Mouse (Mus musculus) liver, embryonic 16.5 days (tissue): Measurements from ENCODE around the gene Abhd14a. TPM values are rescaled to one million over a fixed set of nuclear protein-coding genes. Genes with fewer than 3 reads are reported as not detected.

Source experiments
- ATAC-seq: fragments of 200-750 bp; cut with Nextera tagmentation; 2 replicates; pipeline ENCODE4 v1.8.0; 2017; ENCODE audit warnings: low read depth, mild to moderate bottlenecking, moderate number of reproducible peaks, moderate library complexity
- H3K27ac ChIP-seq: fragments of 300-500 bp; sonication (generic); 2 replicates; pipeline ENCODE4 v1.5.1; 2014; ENCODE audit warnings: mild to moderate bottlenecking, low read length
- H3K27me3 ChIP-seq: fragments of 300-500 bp; sonication (generic); 2 replicates; pipeline ENCODE4 v1.6.1; 2014; ENCODE audit warnings: low read depth, low read length, mixed read lengths; ENCODE audit not compliant: control insufficient read depth, insufficient read depth
- H3K36me3 ChIP-seq: fragments of 300-500 bp; sonication (generic); 2 replicates; pipeline ENCODE4 v1.6.1; 2014; ENCODE audit warnings: mild to moderate bottlenecking; ENCODE audit not compliant: control insufficient read depth, insufficient read depth
- H3K4me1 ChIP-seq: fragments of 300-500 bp; sonication (generic); 2 replicates; pipeline ENCODE4 v1.6.1; 2014; ENCODE audit warnings: low read depth, low read length, mixed read lengths; ENCODE audit not compliant: control insufficient read depth
- H3K4me2 ChIP-seq: fragments of 300-500 bp; sonication (generic); 2 replicates; pipeline ENCODE4 v1.6.1; 2014; ENCODE audit warnings: low read depth, low read length, mixed read lengths
- H3K4me3 ChIP-seq: fragments of 300-500 bp; sonication (generic); 2 replicates; pipeline ENCODE4 v1.5.1; 2014; ENCODE audit warnings: low read depth, mild to moderate bottlenecking, low read length
- H3K9ac ChIP-seq: fragments of 300-500 bp; sonication (generic); 2 replicates; pipeline ENCODE4 v1.6.1; 2014; ENCODE audit warnings: low read depth, low read length
- H3K9me3 ChIP-seq: fragments of 300-500 bp; sonication (generic); replicated peaks from 2 replicates; pipeline ENCODE4 v1.6.1; 2016; ENCODE audit warnings: low read length; ENCODE audit not compliant: control insufficient read depth
- WGBS: fragments of 180-500 bp; shearing (Covaris S2); extraction: QIAGEN DNeasy Blood & Tissue Kit; methylation state at CpG from one replicate; pipeline ENCODE4 v1.1.7; 2014; ENCODE audit not compliant: insufficient replicate concordance; 5-methylcytosine and 5-hydroxymethylcytosine counted together
- polyA plus RNA-seq: library from polyadenylated mRNA; unstranded; fragments of >200 nt; fragmentation: Nextera tagmentation; extraction: Ambion mirVana; gene quantifications from 2 replicates; pipeline ENCODE4 v1.2.1, GENCODE M21; 2015

The Abhd14a gene
- polyA plus RNA-seq, 1 experiment from 2014 or later, result 18.8 TPM

DNA sequence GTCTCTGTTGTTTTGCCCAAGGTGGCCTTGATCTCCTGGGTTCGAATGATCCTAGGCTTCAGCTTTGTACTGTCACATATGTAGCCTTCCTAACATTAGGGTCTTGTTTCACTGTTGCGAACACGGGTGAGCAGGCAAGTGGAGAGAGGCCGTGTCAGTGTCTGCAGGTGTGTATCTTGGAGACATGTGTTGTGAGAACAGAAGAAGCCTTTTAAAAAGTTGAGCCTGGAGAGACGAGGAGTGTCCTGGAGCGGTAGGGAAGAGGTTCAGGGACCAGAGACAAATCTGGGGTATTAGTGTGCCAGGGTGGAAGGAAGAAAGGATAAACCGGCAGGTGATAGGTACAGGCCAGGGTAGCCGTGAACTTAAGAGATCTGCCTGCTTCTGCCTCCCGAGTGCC lies 30.6 kb upstream of the Abhd14a start:
- no peaks in the 10 kb centered on the region for H3K9me3 ChIP-seq
- ATAC-seq, result no peak
- H3K36me3 ChIP-seq, result no peaks in the 10 kb centered on the region; the same call in none of the 2 replicates
- H3K27ac ChIP-seq, result no peak overlapping the region
- peaks cover 30% of the 10 kb centered on the region for H3K4me1 ChIP-seq
- H3K4me2 ChIP-seq, result peak overlapping the region; percentile 91
- H3K9ac ChIP-seq, result peak overlapping the region; percentile 46; the same call in 1 of the 2 replicates
- peak overlapping the region; percentile 67 for H3K4me3 ChIP-seq
- 57% methylated on average over 9 of the region's 9 CpGs for WGBS
- no peaks in the 10 kb centered on the region for H3K27me3 ChIP-seq

DNA sequence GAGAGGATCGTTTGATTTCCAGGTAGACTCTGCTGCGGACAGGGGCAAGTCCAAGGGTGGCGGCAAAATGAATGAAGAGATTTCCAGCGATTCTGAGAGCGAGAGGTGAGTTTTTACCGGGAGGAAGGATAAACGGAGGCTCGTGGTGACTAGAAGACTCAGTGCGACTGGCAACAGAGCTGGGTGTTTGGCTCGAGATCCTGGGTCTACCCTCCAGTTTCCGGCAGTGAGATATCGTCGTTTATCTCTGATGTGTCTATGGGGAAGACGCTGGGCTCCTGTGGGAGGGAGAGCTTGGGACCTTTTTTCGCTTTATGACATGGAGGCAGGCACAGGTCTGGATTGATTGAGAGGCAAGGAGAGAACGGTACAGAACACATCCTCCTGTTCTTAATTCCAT lies 30.2 kb upstream of the Abhd14a start:
- H3K4me3 ChIP-seq, result peak overlapping the region; percentile 67
- peak overlapping the region; percentile 46 for H3K9ac ChIP-seq
- H3K36me3 ChIP-seq, result no peaks in the 10 kb centered on the region; the same call in none of the 2 replicates
- WGBS, result under 1% methylated on average over 16 of the region's 16 CpGs
- H3K9me3 ChIP-seq, result no peaks in the 10 kb centered on the region
- no peak for ATAC-seq
- H3K27me3 ChIP-seq, result no peaks in the 10 kb centered on the region
- peaks cover 30% of the 10 kb centered on the region for H3K4me1 ChIP-seq
- no peak overlapping the region for H3K27ac ChIP-seq
- H3K4me2 ChIP-seq, result peak overlapping the region; percentile 91

DNA sequence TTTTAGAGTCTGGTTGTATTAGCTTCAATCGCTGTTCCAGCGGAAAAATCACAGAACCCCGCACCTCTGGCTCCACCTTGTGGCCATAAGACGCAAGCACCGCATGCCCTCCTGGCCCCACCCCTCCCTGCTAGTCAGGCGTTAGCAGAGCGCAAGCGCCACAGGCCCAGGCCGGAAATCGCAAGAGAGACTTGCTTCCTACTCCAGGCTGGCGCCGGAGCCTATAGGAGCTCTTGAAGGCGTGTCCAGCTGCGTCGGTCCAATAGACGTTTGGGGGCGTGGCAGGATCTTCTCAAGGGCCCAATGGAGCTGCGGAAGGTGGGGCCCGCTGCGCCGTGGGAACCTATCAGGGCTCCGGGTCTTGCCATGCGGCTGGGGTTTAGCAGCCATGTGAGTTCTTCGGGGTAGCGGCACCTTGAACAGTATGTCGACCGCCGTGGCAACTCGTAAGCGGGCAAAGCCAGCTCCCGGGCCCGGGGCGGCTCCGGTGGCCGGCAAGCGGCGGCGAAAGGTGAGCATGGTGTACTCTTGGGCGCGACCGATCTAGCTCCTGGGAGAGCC lies 29.5 kb upstream of the Abhd14a start, which contains the start of gene Parp3:
Gene Parp3 (minus strand): TSS at position 26 of the 561 bp plus-strand sequence.
- Histone ChIP-seq H3K4me1 (peaks cover 30% of the 10 kb centered on the region), H3K9ac (peak within 1 kb of the TSS; percentile 46), H3K27ac (peak within 1 kb of the TSS; percentile 7; the same call in 1 of the 2 replicates), H3K27me3 (no peaks in the 10 kb centered on the region), H3K9me3 (no peaks in the 10 kb centered on the region), H3K36me3 (no peaks in the 10 kb centered on the region; the same call in none of the 2 replicates), H3K4me3 (peak within 1 kb of the TSS; percentile 67), H3K4me2 (peak within 1 kb of the TSS; percentile 91)
- ATAC-seq, result peak; percentile 98
- WGBS, result under 1% methylated on average over 41 of the region's 41 CpGs

DNA sequence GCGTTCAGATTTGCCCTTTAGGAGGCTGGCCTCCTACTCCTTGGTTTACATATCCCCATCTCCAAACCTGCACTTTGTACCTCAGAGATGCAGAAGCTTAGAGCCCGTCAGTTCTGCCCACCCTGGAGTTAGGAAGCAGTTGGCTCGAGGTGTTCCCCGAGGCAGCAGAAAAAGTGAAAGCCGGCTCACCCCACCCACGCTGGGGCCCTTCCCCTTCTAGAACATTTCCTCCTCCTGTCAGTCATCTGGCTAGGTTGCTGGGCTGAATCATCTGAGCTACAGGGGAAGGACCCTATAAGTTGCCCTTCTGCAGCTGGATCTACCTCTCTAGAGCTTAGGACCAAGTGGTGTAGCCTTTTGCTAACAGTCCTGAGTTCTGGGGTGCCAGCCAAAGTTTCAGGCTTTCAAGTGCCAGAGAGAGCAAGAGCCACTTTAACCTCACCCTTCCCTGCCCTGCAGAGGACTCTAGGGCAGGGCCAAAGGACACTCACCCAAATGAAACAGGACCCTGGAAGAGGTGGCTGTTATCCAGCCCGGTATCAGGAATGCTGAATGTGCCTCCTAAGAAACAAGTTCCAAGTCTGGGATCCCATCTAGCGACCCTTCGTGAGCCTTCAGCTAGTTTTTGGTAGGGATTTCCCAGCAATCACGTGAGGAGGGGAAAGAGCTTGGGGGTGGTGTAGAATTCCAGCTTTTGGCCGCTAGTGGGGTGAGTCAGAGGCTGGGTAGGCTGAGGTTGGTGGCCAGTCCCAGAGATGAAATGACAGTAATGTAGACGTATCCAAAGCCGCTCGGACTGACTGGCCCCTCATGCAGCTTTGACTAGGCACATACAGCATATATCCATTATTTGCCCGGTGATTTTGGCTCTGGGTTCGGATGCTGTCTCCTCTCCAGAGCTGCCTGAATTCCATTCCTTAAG lies 28.8 kb upstream of the Abhd14a start:
- Histone ChIP-seq H3K27me3 (no peaks in the 10 kb centered on the region), H3K9me3 (no peaks in the 10 kb centered on the region), H3K4me1 (peaks cover 30% of the 10 kb centered on the region), H3K27ac (peak overlapping the region; percentile 7; the same call in 1 of the 2 replicates), H3K36me3 (no peaks in the 10 kb centered on the region; the same call in 1 of the 2 replicates), H3K4me2 (peak overlapping the region; percentile 91), H3K4me3 (peak overlapping the region; percentile 16; the same call in 1 of the 2 replicates), H3K9ac (peak overlapping the region; percentile 39)
- WGBS, result 14% methylated on average over 16 of the region's 16 CpGs
- 0 out of 2 replicates have a peak, but pooled peaks have one; percentile 0 for ATAC-seq

DNA sequence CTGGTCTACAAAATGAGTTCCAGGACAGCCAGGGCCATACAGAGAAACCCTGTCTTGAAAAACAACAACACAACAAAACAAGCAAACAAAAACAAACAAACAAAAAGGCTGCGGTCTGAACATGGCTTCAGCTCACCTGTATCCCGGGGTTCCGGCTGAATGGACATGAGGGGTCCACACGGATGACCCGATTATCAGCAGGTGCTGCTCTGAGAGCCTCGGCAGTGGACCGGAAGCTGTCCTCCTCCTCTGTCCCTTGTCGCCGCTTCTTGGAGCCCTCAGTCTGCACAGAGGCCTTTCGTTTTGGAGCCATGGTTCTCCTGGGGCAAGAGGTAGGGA lies 28.2 kb upstream of the Abhd14a start, which contains the start of gene Rrp9:
Gene Rrp9 (plus strand): TSS at position 301 of the 339 bp plus-strand sequence.
- 56% methylated on average over 10 of the region's 10 CpGs for WGBS
- Histone ChIP-seq H3K9me3 (no peaks in the 10 kb centered on the region), H3K4me1 (peaks cover 30% of the 10 kb centered on the region), H3K4me3 (peak within 1 kb of the TSS; percentile 16; the same call in 1 of the 2 replicates), H3K27ac (peak within 1 kb of the TSS; percentile 7; the same call in 1 of the 2 replicates), H3K9ac (peak within 1 kb of the TSS; percentile 39), H3K27me3 (no peaks in the 10 kb centered on the region), H3K4me2 (peak within 1 kb of the TSS; percentile 91), H3K36me3 (no peaks in the 10 kb centered on the region; the same call in 1 of the 2 replicates)
- no peak for ATAC-seq

DNA sequence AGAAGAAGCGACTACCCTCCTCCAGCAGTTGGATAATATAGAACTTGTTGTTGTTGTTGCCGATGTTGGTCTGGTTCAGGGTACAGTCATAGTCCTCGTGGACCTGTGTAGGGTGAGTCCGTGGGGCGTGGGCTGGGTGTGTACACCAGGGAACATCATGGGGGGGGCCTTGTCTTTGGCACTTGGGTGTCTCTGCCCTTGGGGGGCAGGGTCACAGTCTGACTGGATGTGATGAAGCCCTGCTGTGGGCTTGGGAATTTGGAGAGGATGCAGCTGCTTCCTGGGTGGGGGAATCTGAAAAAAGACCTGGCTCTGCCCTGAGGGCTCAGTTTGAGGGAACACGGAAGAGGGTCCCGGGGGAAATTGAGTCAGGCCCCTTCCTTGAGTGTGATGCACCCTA lies 27.6 kb upstream of the Abhd14a start:
- Histone ChIP-seq H3K9ac (no peak overlapping the region), H3K9me3 (no peaks in the 10 kb centered on the region), H3K36me3 (no peaks in the 10 kb centered on the region), H3K4me1 (peaks cover 30% of the 10 kb centered on the region), H3K4me3 (no peak overlapping the region), H3K27me3 (no peaks in the 10 kb centered on the region), H3K4me2 (no peak overlapping the region), H3K27ac (no peak overlapping the region)
- ATAC-seq, result no peak
- 63% methylated on average over 7 of the region's 7 CpGs for WGBS

DNA sequence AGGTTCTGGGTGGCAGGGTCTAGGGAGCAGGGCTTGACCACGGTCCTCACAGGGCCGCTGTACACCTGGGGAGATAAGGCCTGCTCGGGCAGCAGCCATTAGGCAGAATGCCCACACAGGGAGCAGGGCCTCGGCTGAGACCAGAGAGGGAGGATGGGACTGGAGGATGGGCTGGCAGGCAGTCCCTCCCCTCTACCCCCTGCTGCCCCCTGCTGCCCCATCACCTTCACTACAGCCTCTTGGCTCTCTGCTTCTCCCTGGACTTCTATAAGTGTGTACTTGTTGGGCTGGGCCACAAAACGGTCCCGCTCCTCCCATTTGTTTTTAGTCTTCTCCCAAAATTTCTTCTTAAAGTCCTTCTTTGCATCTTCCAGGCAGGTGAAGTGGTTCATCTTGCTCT lies 27.0 kb upstream of the Abhd14a start:
- no peak for ATAC-seq
- H3K4me1 ChIP-seq, result peaks cover 30% of the 10 kb centered on the region
- H3K9me3 ChIP-seq, result no peaks in the 10 kb centered on the region
- H3K27me3 ChIP-seq, result no peaks in the 10 kb centered on the region
- H3K4me2 ChIP-seq, result no peak overlapping the region
- H3K36me3 ChIP-seq, result no peaks in the 10 kb centered on the region
- H3K27ac ChIP-seq, result no peak overlapping the region
- H3K9ac ChIP-seq, result no peak overlapping the region
- 10% methylated on average over 6 of the region's 6 CpGs for WGBS
- no peak overlapping the region for H3K4me3 ChIP-seq

DNA sequence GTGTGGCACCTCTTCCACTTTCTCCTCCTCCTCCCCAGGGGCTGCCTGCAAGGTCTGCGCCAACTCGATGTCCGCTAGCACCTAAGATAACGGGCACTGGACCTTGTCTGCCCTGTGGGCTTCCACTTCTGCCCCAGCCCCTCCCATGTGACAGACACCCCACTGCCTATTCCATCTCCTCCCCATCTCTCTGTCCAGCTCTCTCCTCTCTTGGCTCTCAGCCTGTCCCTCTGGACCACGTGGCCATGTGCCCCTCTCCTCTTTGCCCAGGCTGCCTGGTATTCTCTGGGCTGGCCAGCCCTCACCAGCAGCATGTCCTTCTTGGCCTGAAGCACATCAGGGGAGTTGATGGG lies 26.3 kb upstream of the Abhd14a start:
- no peak overlapping the region for H3K4me3 ChIP-seq
- H3K27me3 ChIP-seq, result no peaks in the 10 kb centered on the region
- ATAC-seq, result no peak
- no peaks in the 10 kb centered on the region for H3K9me3 ChIP-seq
- no peak overlapping the region for H3K27ac ChIP-seq
- no peak overlapping the region for H3K4me2 ChIP-seq
- 62% methylated on average over 5 of the region's 5 CpGs for WGBS
- peaks cover 30% of the 10 kb centered on the region for H3K4me1 ChIP-seq
- no peak overlapping the region for H3K9ac ChIP-seq
- H3K36me3 ChIP-seq, result no peaks in the 10 kb centered on the region
